Mouse (Mus musculus): ENCODE measurements at regions not wholly inside any gene's neighbourhood (a gene's known extent, or its start where the extent isn't known, plus 50 kb on each side); places are given as distances from the start of the nearest gene placed in this dataset.

DNA sequence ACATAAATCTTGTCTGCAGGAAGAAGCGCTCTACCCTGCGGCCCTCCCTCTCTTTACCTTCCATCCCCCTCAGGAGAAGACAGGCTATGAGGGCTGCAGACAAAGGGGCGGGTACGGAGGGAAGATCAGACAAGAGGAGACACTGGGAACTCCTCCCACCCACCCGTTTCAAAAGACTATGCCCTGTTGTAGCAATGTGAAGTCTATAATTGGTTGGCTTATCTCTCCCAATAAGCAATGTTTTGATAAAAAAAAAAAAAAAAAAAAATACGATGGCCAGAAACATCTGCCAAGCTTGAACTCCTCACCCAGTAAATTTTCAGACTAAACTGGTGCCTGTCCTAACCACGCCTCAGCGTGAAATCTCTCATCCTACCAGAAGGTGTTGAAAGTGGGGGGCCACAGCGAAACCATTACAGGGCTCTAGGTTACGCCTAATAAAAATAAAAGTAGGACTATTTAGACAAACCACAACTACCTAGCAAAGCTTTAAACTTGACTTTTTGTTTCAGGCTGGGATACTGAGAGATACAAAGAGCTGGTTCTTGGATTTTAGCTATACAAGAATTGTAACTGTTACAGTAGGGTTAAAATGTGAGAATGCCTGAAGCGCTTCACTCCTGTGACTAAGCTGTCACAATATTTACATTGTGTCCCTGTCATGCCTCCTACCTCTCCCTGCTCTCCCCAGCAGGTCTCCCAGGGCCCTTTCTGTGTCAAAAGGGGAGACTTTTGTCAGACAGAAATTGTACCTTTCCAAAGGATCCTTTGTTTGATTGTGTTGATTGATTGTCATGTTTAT is 88.1 kb upstream of the Ptpn13 start:
- no peak for TF ChIP-seq CTCF (IDR thresholded peaks at IDR 0.05; ENCODE audit: low read depth)
- no peak for TF ChIP-seq EP300 (IDR thresholded peaks at IDR 0.05; ENCODE audit: low read depth)
- no peaks in the 10 kb centered on the region; a peak in 1 of 4 replicates for H3K4me1 ChIP-seq (replicated peaks; ENCODE audit: control insufficient read depth in 2 of 2, insufficient read depth in 2 of 2, low read length in 1 of 2)
- H3K4me2 ChIP-seq (ENCODE audit: low read depth) = no peak overlapping the region
- no peak overlapping the region for H3K9ac ChIP-seq (replicated peaks)
- H3K27ac ChIP-seq = no peak overlapping the region
- ATAC-seq (ENCODE audit: insufficient read depth) (no peak), DNase-seq (ENCODE audit: low read depth in 3 of 3, low spot score in 3 of 3) (no peak)
- H3K9me3 ChIP-seq (ENCODE audit: control insufficient read depth, low read length) = no peaks in the 10 kb centered on the region
- no peak overlapping the region for H3K4me3 ChIP-seq (ENCODE audit: insufficient read depth in 1 of 2, low read depth in 2 of 2, low read length in 2 of 2)
- no peaks in the 10 kb centered on the region for H3K36me3 ChIP-seq (replicated peaks; ENCODE audit: control insufficient read depth, insufficient read depth, low read depth)
- whole genome bisulfite sequencing (ENCODE audit: insufficient replicate concordance) = 26% methylated on average over 11 of the region's 11 CpGs
- H3K27me3 ChIP-seq (ENCODE audit: control insufficient read depth, insufficient read depth, low read length) = no peaks in the 10 kb centered on the region

GRCm38 (mm10) chr5:103335916-103336688 is 88.9 kb upstream of the Ptpn13 start:
- Histone ChIP-seq H3K27ac (no peak overlapping the region), H3K4me3 (ENCODE audit: insufficient read depth in 1 of 2, low read depth in 2 of 2, low read length in 2 of 2) (no peak overlapping the region), H3K4me1 (replicated peaks; ENCODE audit: control insufficient read depth in 2 of 2, insufficient read depth in 2 of 2, low read length in 1 of 2) (no peaks in the 10 kb centered on the region; a peak in 1 of 4 replicates), H3K4me2 (ENCODE audit: low read depth) (no peak overlapping the region), H3K9me3 (ENCODE audit: control insufficient read depth, low read length) (no peaks in the 10 kb centered on the region), H3K36me3 (replicated peaks; ENCODE audit: control insufficient read depth, insufficient read depth, low read depth) (no peaks in the 10 kb centered on the region), H3K27me3 (ENCODE audit: control insufficient read depth, insufficient read depth, low read length) (no peaks in the 10 kb centered on the region), H3K9ac (replicated peaks) (no peak overlapping the region)
- ATAC-seq (ENCODE audit: insufficient read depth) (no peak), DNase-seq (ENCODE audit: low read depth in 3 of 3, low spot score in 3 of 3) (no peak)
- TF ChIP-seq EP300 (IDR thresholded peaks at IDR 0.05; ENCODE audit: low read depth) = no peak
- TF ChIP-seq CTCF (IDR thresholded peaks at IDR 0.05; ENCODE audit: low read depth) = no peak
- 17% methylated on average over 12 of the region's 12 CpGs for WGBS (ENCODE audit: insufficient replicate concordance)

DNA sequence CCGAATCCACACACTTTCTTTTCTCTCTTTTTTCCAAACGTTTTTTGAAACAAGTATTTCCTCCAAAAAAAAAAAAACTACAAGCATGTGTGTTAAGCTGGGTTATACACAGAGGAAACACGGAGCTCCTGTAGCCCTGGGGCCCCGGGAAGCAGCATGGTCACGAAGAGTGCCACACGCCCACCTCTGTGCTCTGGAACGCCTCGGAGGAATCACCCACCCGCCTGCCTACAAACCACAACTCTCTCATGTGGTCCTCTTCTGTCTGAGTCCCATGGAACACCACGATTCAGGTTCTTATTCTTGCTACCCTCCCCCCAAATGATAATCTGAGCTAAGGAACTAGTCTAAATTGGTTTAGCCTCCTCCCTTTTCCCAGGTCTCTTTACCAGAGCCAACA is 98.6 kb upstream of the Ptpn13 start:
- no peak overlapping the region for H3K4me3 ChIP-seq (ENCODE audit: insufficient read depth in 1 of 2, low read depth in 2 of 2, low read length in 2 of 2)
- no peak overlapping the region for H3K27ac ChIP-seq
- H3K36me3 ChIP-seq (replicated peaks; ENCODE audit: control insufficient read depth, insufficient read depth, low read depth) = no peaks in the 10 kb centered on the region
- H3K4me1 ChIP-seq (replicated peaks; ENCODE audit: control insufficient read depth in 2 of 2, insufficient read depth in 2 of 2, low read length in 1 of 2) = no peaks in the 10 kb centered on the region
- WGBS (ENCODE audit: insufficient replicate concordance) = 37% methylated on average over 10 of the region's 10 CpGs
- H3K9me3 ChIP-seq (ENCODE audit: control insufficient read depth, low read length) = no peaks in the 10 kb centered on the region
- H3K27me3 ChIP-seq (ENCODE audit: control insufficient read depth, insufficient read depth, low read length) = no peaks in the 10 kb centered on the region
- no peak overlapping the region for H3K9ac ChIP-seq (replicated peaks)
- no peak for TF ChIP-seq CTCF (IDR thresholded peaks at IDR 0.05; ENCODE audit: low read depth)
- TF ChIP-seq EP300 (IDR thresholded peaks at IDR 0.05; ENCODE audit: low read depth) = no peak
- H3K4me2 ChIP-seq (ENCODE audit: low read depth) = no peak overlapping the region
- no peak for DNase-seq (ENCODE audit: low read depth in 3 of 3, low spot score in 3 of 3)
- no peak for ATAC-seq (ENCODE audit: insufficient read depth)

DNA sequence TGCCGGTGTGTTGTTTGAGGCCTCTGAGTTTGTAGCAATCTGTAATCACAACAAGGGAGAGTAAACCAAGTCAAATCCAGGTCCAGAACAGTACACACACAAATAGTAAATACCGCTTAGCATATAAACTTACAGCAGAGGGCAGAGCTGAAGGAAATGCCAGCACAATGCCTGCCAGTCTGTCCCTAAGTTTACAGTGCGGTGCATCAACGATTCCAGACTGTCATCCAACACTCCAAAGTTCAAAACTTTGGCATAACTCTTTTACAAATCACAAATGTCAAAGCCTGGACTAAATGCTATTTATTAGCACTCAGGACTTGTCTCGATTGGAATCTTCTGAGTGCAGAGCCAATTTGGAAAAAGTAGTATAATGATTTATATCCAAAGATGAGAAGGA is 104.7 kb upstream of the Ptpn13 start:
- no peak overlapping the region for H3K9ac ChIP-seq (replicated peaks)
- DNase-seq (ENCODE audit: low read depth in 3 of 3, low spot score in 3 of 3) (no peak), ATAC-seq (ENCODE audit: insufficient read depth) (no peak)
- no peaks in the 10 kb centered on the region for H3K4me1 ChIP-seq (replicated peaks; ENCODE audit: control insufficient read depth in 2 of 2, insufficient read depth in 2 of 2, low read length in 1 of 2)
- H3K27me3 ChIP-seq (ENCODE audit: control insufficient read depth, insufficient read depth, low read length) = no peaks in the 10 kb centered on the region
- H3K36me3 ChIP-seq (replicated peaks; ENCODE audit: control insufficient read depth, insufficient read depth, low read depth) = no peaks in the 10 kb centered on the region
- H3K9me3 ChIP-seq (ENCODE audit: control insufficient read depth, low read length) = no peaks in the 10 kb centered on the region
- no peak overlapping the region for H3K4me3 ChIP-seq (ENCODE audit: insufficient read depth in 1 of 2, low read depth in 2 of 2, low read length in 2 of 2)
- no peak for TF ChIP-seq EP300 (IDR thresholded peaks at IDR 0.05; ENCODE audit: low read depth)
- TF ChIP-seq CTCF (IDR thresholded peaks at IDR 0.05; ENCODE audit: low read depth) = no peak
- H3K4me2 ChIP-seq (ENCODE audit: low read depth) = no peak overlapping the region
- H3K27ac ChIP-seq = no peak overlapping the region
- WGBS (ENCODE audit: insufficient replicate concordance) = 56% methylated on average over 5 of the region's 5 CpGs

- Histone ChIP-seq H3K4me2 (ENCODE audit: low read depth) (no peak overlapping the region), H3K9me3 (ENCODE audit: control insufficient read depth, low read length) (no peaks in the 10 kb centered on the region), H3K36me3 (replicated peaks; ENCODE audit: control insufficient read depth, insufficient read depth, low read depth) (no peaks in the 10 kb centered on the region), H3K4me3 (ENCODE audit: insufficient read depth in 1 of 2, low read depth in 2 of 2, low read length in 2 of 2) (no peak overlapping the region), H3K27me3 (ENCODE audit: control insufficient read depth, insufficient read depth, low read length) (no peaks in the 10 kb centered on the region), H3K27ac (no peak overlapping the region), H3K4me1 (replicated peaks; ENCODE audit: control insufficient read depth in 2 of 2, insufficient read depth in 2 of 2, low read length in 1 of 2) (no peaks in the 10 kb centered on the region), H3K9ac (replicated peaks) (no peak overlapping the region)
- ATAC-seq (ENCODE audit: insufficient read depth) (no peak), DNase-seq (ENCODE audit: low read depth in 3 of 3, low spot score in 3 of 3) (no peak)
- 60% methylated on average over 9 of the region's 9 CpGs for WGBS (ENCODE audit: insufficient replicate concordance)
- no peak for TF ChIP-seq EP300 (IDR thresholded peaks at IDR 0.05; ENCODE audit: low read depth)
- TF ChIP-seq CTCF (IDR thresholded peaks at IDR 0.05; ENCODE audit: low read depth) = no peak
These were observed 98.8 kb upstream of the Mapk10 start for GRCm38 (mm10) chr5:103309806-103310525.
